Mouse (Mus musculus): ENCODE measurements around the gene Cox4i2. TPM values are rescaled to one million over a fixed set of nuclear protein-coding genes. Genes with fewer than 3 reads are reported as not detected.
A peak's percentile ranks its signal among the peaks of the same experiment; 100 is the strongest.

Gene Cox4i2
- polyA plus RNA-seq, 1 experiment, result 0.32 TPM

DNA sequence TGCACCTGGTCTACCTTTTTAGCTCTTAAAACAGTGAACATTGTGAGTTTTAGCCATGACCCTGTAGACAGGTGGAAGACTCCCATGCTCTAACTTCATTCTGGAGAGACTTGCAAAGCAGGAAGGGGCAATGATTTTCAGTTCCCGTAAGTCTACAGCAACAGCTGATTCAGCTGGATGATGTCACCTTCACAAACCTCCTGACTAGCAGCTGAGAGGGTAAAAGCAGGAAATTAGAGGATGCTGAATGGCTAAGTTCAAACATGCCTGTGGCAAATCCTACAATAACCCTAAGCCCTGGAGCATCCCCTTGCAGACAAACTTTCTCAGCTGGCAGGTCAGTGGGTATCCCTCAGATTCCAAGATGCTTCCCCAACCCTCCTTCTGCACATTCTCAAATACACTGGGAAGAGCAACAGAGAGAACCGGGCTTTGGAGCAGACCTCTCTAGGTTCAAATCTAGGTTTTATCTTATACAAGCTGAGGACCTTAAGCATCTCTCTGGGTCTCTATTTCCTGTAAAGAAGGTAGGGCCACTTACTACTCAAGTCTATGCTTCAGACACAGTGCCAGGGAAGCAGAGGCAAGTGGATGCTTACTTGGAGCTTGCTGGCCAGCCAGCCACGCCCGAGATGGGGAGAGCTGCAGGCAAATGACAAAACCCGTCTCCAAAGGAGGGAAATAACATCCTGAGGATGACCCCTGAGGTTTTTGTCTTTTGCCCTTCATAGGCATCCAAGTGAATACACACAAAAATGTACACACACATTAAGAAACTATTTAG lies 56.4 kb downstream of the Cox4i2 start:
- H3K4me1 ChIP-seq (ENCODE audit: control insufficient read depth, insufficient read depth, low read length), result peaks cover 3% of the 10 kb centered on the region; the same call in 1 of the 2 replicates
- no peaks in the 10 kb centered on the region; the same call in 1 of the 2 replicates for H3K36me3 ChIP-seq (ENCODE audit: control insufficient read depth, insufficient read depth, low read length)
- no peak for TF ChIP-seq POLR2A (IDR thresholded peaks at IDR 0.05; ENCODE audit: control insufficient read depth, low read depth, low read length)
- no peak for TF ChIP-seq CTCF (IDR thresholded peaks at IDR 0.05; ENCODE audit: control insufficient read depth, insufficient read depth, insufficient replicate concordance, low read depth, low read length)
- peak overlapping the region; percentile 26; the same call in 1 of the 2 replicates for H3K27ac ChIP-seq (ENCODE audit: control insufficient read depth, insufficient read depth, low read depth, low read length)
- no peak overlapping the region for H3K4me3 ChIP-seq (ENCODE audit: control insufficient read depth, low read depth, low read length)
- H3K27me3 ChIP-seq (ENCODE audit: control insufficient read depth, insufficient read depth, low read length), result no peaks in the 10 kb centered on the region

DNA sequence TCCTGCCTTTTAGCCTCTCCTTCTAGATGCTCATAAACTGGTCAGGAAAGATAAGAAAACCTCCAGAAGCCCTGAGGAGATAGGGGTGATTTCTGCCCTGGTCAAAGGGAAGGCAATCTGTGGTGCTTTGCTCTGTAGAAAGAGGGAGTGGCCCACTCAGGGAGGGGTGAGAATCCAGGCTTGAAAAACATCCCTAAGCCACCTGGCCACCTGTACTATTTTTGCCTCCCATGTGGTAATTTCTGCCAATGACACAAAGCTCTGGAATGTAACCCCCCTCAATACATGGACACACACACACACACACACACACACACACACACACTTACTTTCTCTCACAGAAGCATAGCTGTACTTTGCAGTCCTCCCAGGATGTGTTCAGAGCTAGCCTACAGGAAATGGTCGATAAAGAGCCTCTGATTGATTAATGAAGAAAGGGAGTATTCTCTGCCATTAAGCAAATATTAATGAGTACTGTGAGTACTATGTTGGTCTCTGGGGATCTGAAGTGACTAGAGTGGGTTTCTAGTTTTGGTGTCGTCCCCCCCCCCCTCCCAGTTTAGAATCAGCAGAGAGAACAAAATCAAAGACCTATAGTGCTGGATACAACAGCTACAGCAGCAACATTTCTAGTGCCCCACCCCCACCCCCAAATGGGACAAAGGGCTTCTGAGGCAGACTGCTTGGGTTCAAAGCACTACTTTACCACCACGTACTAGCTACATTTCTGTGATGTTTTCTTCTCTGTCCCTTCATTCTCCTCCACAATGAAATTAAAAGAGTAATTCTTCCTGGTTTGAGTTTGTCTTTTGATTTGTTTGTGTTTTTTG lies 57.6 kb downstream of the Cox4i2 start:
- no peaks in the 10 kb centered on the region for H3K27me3 ChIP-seq (ENCODE audit: control insufficient read depth, insufficient read depth, low read length)
- H3K4me3 ChIP-seq (ENCODE audit: control insufficient read depth, low read depth, low read length), result no peak overlapping the region
- no peak for TF ChIP-seq CTCF (IDR thresholded peaks at IDR 0.05; ENCODE audit: control insufficient read depth, insufficient read depth, insufficient replicate concordance, low read depth, low read length)
- TF ChIP-seq POLR2A (IDR thresholded peaks at IDR 0.05; ENCODE audit: control insufficient read depth, low read depth, low read length), result no peak
- no peak overlapping the region for H3K27ac ChIP-seq (ENCODE audit: control insufficient read depth, insufficient read depth, low read depth, low read length)
- H3K4me1 ChIP-seq (ENCODE audit: control insufficient read depth, insufficient read depth, low read length), result no peaks in the 10 kb centered on the region; the same call in none of the 2 replicates
- H3K36me3 ChIP-seq (ENCODE audit: control insufficient read depth, insufficient read depth, low read length), result no peaks in the 10 kb centered on the region

DNA sequence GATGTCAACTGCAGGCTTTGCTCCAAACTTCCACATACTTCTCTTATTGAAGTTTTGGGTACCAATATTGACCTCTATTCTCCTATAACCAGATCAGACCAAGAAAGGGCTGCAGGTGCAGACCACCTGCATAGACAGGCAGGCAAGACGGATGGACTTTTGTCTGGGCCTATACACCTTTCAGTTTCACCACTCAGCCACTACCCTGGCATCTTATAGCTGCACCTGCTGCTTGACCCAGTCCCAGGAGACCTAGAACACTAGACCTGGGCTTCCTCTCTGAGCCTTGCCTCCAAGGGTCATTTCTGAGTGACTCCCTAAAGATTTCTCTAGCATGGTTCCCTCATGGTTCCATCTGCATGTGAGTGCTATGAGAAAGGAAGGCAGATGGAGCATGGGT lies 59.3 kb downstream of the Cox4i2 start:
- Histone ChIP-seq H3K4me3 (ENCODE audit: control insufficient read depth, low read depth, low read length) (no peak overlapping the region), H3K36me3 (ENCODE audit: control insufficient read depth, insufficient read depth, low read length) (no peaks in the 10 kb centered on the region; the same call in 1 of the 2 replicates), H3K27me3 (ENCODE audit: control insufficient read depth, insufficient read depth, low read length) (no peaks in the 10 kb centered on the region), H3K4me1 (ENCODE audit: control insufficient read depth, insufficient read depth, low read length) (peaks cover 2% of the 10 kb centered on the region), H3K27ac (ENCODE audit: control insufficient read depth, insufficient read depth, low read depth, low read length) (no peak overlapping the region)
- TF ChIP-seq POLR2A (IDR thresholded peaks at IDR 0.05; ENCODE audit: control insufficient read depth, low read depth, low read length), result no peak
- no peak for TF ChIP-seq CTCF (IDR thresholded peaks at IDR 0.05; ENCODE audit: control insufficient read depth, insufficient read depth, insufficient replicate concordance, low read depth, low read length)

DNA sequence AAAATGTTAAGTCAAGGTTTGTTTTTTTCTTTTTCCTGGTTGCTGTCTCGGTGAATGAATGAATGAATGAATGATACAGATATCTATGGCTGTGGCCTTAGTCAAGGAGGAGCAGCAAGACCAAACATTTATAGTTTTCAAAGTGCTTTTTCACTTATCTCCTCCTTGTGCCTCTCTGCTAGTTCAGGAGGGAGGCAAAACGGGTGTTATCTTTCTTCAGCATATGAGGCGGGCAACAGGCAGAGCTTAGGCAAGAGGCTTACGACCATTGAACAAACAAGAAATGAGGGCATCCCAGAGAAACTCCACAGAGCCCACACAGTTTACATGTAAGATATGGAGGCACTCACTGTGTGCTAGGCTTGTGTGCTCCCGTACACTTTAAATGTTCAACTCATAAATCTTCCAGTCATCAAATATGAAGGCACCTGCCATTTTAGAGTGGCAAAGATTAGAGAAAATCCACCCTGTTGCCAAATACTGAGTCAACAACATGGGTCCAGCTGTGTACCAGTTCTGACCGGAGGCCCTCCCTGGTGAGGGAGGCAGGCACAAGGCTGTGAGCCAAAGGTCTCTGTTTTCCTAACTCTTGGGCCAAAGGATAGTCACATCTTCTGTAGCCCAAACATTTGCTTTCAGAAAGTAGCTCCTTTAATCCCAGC lies 60.4 kb downstream of the Cox4i2 start:
- Histone ChIP-seq H3K27me3 (ENCODE audit: control insufficient read depth, insufficient read depth, low read length) (no peaks in the 10 kb centered on the region), H3K36me3 (ENCODE audit: control insufficient read depth, insufficient read depth, low read length) (no peaks in the 10 kb centered on the region; the same call in none of the 2 replicates), H3K4me3 (ENCODE audit: control insufficient read depth, low read depth, low read length) (no peak overlapping the region), H3K27ac (ENCODE audit: control insufficient read depth, insufficient read depth, low read depth, low read length) (no peak overlapping the region), H3K4me1 (ENCODE audit: control insufficient read depth, insufficient read depth, low read length) (peaks cover 2% of the 10 kb centered on the region)
- no peak for TF ChIP-seq POLR2A (IDR thresholded peaks at IDR 0.05; ENCODE audit: control insufficient read depth, low read depth, low read length)
- no peak for TF ChIP-seq CTCF (IDR thresholded peaks at IDR 0.05; ENCODE audit: control insufficient read depth, insufficient read depth, insufficient replicate concordance, low read depth, low read length)

Other genes starting within 250 kb of the Cox4i2 start
- 4.3 TPM in 1 of 2 replicates, not detected in the other for gene Defb26, start 242.5 kb upstream of the Cox4i2 start, polyA plus RNA-seq (2012; rRNA removed)
- 108 TPM in 1 of 2 replicates, not detected in the other for gene Defb28, start 235.9 kb upstream of the Cox4i2 start, polyA plus RNA-seq (2012; rRNA removed)
- not detected in 2 replicates for gene Defb29, start 214.1 kb upstream of the Cox4i2 start, polyA plus RNA-seq (2012; rRNA removed)
- gene Gm17416, start 184.8 kb upstream of the Cox4i2 start, polyA plus RNA-seq (2012; rRNA removed), result not detected in 2 replicates
- 4.1 and 4.5 TPM in 2 replicates for gene Defb21, start 181.4 kb upstream of the Cox4i2 start, polyA plus RNA-seq (2012; rRNA removed)
- 710 and 946 TPM in 2 replicates for gene Defb19, start 173.9 kb upstream of the Cox4i2 start, polyA plus RNA-seq (2012; rRNA removed)
- 16.3 and 25.5 TPM in 2 replicates for gene Defb45, start 154.8 kb upstream of the Cox4i2 start, polyA plus RNA-seq (2012; rRNA removed)
- 125 and 129 TPM in 2 replicates for gene Defb36, start 149.8 kb upstream of the Cox4i2 start, polyA plus RNA-seq (2012; rRNA removed)
- gene Defb25, start 131.1 kb upstream of the Cox4i2 start, polyA plus RNA-seq (2012; rRNA removed), result not detected in 2 replicates
- 1.2 and 1.7 TPM in 2 replicates for gene Rem1, start 127.2 kb upstream of the Cox4i2 start, polyA plus RNA-seq (2012; rRNA removed)
- gene H13, start 84.7 kb upstream of the Cox4i2 start, polyA plus RNA-seq (2012; rRNA removed), result 84.1 and 84.7 TPM in 2 replicates
- gene Mcts2, start 67.1 kb upstream of the Cox4i2 start, polyA plus RNA-seq (2012; rRNA removed), result 41.8 and 43.6 TPM in 2 replicates
- 5.5 and 12.8 TPM in 2 replicates for gene Id1, start 17.9 kb upstream of the Cox4i2 start, polyA plus RNA-seq (2012; rRNA removed)
- 74.9 and 80.8 TPM in 2 replicates for gene Bcl2l1, start 77.6 kb downstream of the Cox4i2 start, polyA plus RNA-seq (2012; rRNA removed)
- gene Tpx2, start 93.8 kb downstream of the Cox4i2 start, polyA plus RNA-seq (2012; rRNA removed), result 8.2 and 9.0 TPM in 2 replicates
- 0.04 TPM in 1 of 2 replicates, not detected in the other for gene Mylk2, start 157.2 kb downstream of the Cox4i2 start, polyA plus RNA-seq (2012; rRNA removed)
- 4.1 and 4.3 TPM in 2 replicates for gene Foxs1, start 179.0 kb downstream of the Cox4i2 start, polyA plus RNA-seq (2012; rRNA removed)
- 151 and 166 TPM in 2 replicates for gene Dusp15, start 197.5 kb downstream of the Cox4i2 start, polyA plus RNA-seq (2012; rRNA removed)
- 203 and 218 TPM in 2 replicates for gene Ttll9, start 208.3 kb downstream of the Cox4i2 start, polyA plus RNA-seq (2012; rRNA removed)